Mouse (Mus musculus): Measurements from ENCODE around the gene Psrc1.

Gene Psrc1

DNA sequence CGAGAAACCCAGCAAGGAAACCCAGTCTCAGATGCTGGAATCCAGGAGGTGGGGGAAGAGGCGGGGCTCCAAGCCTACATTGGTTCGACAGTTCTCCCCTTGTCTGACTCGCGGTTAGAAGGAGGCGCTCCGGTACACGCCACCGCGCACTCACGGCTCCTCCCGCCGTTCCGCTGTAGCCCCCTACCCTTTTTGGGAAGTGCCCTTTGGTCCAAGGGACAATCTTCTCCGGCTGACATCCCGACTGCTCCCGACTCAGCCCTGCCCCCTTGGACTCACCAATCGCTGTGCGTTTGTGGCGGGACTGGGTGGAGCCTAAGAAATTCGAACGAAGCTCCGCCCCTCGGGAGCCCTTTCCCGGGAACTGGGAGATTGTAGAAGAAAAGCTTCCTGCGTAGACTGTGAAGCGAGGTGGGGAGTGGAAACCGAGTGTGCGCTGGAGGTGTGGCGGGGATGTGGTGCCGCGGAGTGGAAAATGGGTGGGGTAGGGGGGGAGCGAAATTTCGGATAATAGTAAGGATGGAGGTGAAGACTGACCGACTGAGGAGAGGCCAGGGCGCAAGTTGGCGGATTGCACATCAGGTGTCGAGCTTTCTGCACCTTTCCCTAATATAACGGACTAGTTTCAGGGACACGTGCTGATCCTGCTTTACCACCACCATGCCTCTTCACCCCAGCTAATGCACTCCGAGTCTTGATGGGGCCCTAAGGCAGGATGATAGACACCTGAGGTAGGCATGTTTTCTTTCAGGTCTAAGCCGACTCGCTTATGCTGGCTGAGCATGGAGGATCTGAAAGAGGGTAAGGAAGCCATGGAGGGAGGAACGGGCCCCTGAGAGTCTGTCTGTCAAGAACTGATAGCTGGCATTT lies at the start of gene Psrc1:
Gene Psrc1, plus strand, starts transcription at position 355 of the 870 bp plus-strand sequence.
- DNase-seq (ENCODE audit: low read depth, low spot score): peak; percentile 69

DNA sequence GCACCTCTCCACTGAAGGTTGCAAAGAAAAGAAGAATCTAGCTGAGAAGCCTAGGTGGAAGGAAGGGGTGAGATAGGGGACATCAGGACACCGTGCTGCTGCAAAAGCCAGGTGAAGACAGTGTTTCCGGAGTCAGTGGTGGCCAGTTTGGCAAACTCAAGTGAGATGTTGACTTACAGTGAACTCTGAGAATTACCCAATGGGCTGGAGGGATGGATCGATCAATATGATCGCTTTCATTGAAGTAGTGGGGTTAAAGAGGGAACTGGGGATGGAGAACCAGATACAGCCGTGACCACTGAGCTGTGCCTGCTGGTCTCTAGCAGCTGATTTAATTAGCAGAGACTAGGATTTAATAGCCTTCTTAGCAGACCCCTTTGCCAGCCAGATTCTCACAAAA lies 46.8 kb upstream of the Psrc1 start:
- DNase-seq (ENCODE audit: low read depth, low spot score): no peak

DNA sequence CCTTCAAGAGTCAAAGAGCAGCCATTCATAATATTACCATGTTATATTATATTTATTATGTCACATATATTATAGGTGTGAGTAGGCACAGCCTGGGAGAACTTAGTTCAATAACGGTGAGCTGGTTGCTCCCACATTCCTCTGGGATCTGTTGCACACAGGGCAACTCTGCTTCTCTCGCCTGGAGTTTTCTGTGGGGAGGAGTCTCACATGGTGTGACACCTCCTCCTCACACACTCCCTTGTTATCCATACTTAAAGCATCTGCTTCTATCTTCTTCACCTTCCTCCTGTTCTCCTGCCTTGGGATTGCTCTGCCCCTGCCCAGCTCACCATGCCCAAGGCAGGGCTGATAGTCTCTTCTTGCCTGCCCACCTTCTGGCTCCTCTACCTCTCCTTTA lies 42.6 kb upstream of the Psrc1 start:
- DNase-seq (ENCODE audit: low read depth, low spot score): no peak

DNA sequence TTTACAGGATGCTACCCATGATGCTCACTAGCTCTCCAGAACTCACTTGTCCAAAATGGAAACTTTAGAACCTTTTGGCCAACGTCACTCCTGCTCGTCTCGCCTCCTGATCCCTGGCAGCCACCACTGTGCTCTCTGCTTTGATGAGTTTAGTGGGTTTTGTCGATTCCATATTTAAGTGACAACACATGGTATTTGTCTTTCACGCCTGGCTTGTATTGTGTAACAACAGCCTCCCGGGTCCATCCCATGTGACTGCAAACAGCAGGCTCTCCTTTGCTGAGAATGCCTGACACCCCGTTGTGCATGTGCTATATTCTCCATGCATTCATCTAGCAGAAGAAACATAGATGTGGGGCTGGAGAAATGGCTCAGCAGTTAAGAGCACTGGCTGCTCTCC lies 41.5 kb upstream of the Psrc1 start:
- no peak for DNase-seq (ENCODE audit: low read depth, low spot score)

DNA sequence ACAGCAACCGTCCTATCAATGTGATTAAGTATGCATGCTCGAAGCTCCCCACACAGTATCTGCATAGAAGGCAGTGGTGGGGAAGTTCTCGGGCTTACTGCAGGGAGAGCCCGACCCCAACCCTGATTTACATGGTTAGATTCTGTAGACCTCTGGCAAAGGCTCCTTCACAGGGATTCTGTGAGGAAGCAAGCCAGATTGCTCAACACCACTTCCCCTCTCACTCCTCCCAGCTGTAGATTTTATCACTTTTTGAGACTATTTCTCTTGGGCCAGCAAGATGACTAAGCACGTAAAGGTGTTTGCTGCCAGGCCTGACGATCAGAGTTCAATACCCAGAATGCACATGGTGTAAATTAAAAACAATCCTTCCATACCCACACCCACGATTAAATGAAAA lies 37.8 kb upstream of the Psrc1 start:
- DNase-seq (ENCODE audit: low read depth, low spot score): no peak

DNA sequence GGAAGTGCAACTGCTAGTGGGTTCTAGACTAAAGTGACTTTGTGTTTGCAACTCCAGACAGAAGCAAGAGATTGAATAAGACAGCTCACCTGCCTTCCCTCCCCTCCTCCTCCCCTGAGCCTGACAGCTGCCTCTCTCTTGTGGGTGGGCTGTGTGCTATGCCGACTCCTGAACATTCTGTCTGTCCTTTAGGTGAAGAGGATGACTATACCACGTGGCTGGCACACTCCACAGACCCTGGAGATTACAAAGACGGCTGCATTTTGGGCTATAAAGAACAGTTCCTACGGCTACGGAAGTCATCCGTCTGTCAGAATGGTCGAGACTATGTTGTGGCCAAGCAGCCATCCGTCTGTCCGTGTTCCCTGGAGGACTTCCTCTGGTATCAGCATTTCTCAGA lies 35.3 kb upstream of the Psrc1 start:
- DNase-seq (ENCODE audit: low read depth, low spot score): no peak

DNA sequence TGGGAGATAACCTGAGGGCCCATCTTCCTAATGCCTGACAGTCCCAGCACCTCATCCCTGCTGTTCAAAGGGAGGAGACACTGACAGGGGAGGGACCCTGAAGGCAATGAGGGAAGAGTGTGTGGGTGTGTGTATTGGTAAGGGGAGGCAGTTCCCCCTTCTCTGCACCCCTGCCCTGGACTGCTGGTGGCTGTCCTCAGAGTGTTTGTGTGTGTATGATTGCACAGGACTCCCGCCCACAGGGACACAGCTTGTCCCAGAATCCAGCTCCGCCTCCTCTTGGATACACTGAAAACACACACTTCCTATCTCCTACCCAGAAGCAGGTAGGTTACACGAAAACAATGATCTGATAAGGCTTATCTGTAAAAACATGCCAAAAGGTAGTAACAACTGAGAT lies 28.4 kb upstream of the Psrc1 start:
- DNase-seq (ENCODE audit: low read depth, low spot score): no peak

DNA sequence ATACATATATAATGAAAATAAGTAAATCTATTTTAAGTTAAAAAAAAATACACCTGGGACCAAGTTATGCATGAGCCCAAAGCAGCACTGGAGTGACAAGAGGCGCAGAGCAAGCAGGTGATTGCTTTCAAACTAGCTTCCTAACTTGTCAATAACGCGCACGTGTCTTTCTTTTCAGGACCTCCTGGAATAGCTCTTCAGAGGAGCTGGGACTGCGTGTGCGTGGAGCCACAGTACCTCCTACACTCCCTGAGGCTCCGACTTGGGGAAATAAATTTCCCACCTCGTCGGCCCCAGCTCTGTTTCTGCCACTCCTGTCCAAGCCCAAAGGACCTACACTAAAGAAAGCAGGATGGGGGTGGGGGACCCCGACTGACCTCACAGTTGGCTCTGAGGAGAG lies 26.6 kb upstream of the Psrc1 start:
- no peak for DNase-seq (ENCODE audit: low read depth, low spot score)

DNA sequence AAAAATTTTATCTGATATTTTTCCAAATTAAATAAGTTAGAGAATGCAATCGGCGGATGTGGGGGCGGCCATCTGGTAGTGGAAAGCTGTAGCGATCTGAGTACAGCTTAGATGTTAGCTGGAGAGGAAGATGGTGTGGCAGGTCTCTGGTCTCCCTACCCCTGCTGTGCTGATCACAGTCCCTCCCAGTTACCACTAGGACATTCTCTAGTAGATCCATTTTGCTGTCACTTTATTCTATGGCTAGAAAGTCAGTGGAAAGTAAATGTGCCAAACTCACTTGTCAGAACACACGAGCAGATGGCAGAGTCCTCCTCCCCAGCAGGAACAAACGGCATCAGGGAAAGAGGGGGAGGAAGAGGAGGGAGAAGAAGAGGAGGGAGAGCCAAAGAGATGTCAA lies 25.2 kb upstream of the Psrc1 start:
- DNase-seq (ENCODE audit: low read depth, low spot score): peak; percentile 39

DNA sequence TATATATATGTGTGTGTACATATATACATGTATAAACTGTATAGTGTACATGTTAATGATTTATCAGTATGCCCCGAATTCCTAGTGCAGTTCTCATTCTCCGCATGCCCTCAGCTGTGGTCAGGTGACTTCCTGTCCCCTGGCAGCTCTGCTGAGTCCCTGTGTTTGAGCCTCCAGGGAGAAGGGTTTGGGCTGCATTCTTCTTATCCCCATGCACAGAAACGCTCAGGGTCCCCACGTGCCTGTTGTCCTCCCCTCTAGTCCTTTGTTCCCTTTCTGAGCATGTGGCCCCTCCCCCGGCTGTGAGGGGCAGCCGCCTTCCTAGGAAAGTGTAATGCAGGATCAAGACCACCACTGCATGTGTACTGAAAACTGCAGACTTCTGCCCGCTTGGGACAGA lies 22.7 kb upstream of the Psrc1 start:
- DNase-seq (ENCODE audit: low read depth, low spot score): no peak

DNA sequence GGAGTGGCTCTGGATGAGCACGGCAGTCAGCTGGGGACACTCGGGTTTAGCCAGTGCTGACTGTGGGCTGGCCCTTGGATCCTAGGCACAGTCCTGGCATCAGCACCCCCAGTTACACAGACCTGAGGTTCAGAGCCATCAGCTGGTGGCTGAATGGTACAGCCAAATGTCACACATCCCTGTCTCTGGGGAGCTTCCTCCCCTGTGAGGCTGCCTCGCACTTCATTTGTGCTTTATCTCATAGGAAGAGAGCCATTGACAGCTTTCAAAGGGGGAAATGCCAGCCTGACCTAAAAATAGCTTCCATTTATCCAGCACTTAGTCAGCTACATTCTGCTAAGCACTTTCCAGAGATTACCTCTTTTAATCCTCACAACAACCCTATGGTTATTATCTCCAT lies 20.0 kb upstream of the Psrc1 start:
- DNase-seq (ENCODE audit: low read depth, low spot score): no peak

DNA sequence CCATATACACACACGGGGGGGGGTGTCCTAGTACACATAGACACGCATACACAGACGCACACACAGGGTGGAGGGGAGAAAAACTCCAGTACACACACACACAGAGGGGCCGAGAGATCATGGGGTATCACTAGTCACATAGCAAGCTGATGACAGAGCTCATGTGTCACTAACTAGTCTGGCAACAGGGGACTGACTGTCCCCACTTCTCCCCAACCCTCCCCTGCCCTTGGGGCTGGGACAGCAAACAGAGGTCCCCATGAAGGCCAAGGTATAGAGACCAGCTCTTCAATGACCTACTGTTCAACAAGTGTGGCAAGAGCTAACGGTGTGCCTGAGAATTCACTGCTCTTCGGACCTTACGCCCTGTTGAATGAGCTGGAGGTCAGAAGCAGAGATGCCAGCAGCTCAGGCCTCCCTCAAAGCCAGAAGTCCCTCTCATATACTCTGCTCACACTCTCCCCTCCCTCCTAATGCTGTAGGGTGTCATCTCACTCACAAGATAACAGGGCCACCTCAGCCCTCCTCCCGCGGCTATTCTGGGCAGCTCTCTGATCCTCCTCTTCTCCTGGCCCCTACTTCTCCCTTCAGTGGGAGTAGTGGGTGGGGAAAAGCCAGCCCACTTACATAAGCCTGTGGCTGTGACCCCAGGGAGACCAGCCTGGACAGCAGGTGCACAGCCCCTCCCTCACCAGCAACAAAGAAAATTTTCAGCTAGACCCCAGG lies 19.2 kb upstream of the Psrc1 start, which contains the start of gene Mybphl:
Gene Mybphl, plus strand, starts transcription at position 642 of the 726 bp plus-strand sequence.
- DNase-seq (ENCODE audit: low read depth, low spot score): no peak

DNA sequence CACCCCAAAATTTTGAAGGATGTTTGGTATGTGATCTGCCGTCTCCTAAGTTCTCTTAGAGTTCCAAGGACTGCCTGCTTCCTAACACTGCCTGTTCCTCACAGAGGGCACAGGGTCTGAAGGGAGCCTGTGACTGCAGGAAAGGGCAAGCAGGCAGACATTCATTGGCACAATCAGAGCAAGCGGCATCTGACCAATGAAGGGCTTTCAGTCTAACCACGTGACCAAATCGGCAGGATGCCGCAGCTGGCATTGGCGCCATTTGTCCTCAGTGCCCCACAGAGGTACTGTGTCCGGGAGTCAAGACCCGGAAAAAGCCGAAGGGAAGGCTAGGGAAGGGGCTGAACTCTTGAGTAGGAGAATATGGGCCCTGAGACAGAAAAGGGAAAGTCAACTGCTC lies 16.5 kb upstream of the Psrc1 start:
- DNase-seq (ENCODE audit: low read depth, low spot score): no peak

DNA sequence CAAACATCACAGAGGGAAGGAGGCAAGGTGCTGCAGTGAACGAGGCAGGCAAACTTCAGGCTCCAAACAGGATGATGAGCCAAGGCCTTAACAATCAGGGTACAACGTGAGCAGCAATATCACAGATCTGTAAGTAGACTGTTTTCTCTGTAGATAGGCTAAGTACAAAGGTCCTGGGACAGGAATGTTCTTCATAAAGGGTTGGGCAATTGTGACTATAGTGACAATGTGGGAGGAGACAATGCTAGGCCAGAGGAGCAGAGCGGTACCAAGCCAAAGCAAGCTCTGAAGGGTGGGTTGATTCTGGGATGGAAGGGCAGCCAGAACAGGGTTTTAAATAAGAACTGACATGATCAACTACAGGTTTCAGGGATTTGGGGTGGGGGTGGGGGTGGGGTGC lies 15.8 kb upstream of the Psrc1 start:
- no peak for DNase-seq (ENCODE audit: low read depth, low spot score)

DNA sequence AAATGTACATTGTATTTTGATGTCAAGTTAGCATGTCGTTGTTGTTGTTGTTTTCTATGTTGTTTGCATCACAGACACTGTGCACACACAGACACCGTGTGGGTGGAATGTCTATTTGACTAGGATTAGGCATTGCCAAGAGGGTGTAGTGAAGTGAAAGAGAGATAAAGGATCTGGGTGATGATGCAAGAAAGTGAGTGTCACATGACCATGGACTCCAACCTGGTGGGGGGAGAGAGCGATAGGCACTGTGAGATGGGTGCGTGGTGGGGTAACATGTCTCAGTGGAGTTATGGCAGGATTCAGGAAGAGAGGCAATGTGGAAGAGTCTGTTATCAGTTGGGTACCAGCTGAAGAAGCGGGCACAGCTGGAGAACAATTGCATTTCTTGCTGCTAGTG lies 14.9 kb upstream of the Psrc1 start:
- DNase-seq (ENCODE audit: low read depth, low spot score): no peak

DNA sequence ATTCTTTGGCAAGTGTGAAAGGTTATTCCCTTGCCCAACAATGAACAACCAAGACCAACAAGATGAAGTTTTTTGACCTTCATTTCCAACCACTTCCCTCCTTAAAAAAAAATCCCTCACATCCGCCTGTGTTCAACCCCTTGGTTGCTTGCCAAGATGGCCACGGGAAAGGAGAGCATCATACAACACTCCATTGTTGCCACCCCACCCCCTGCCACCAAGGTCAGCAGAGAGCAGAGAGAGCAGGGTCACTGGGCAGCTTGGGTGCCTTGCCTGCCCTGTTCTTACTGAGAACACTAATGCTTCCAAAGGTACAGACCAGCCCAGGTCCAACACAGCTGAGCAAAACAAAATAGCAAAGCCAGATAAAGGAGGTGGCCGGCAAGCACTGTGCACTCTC lies 11.4 kb upstream of the Psrc1 start:
- no peak for DNase-seq (ENCODE audit: low read depth, low spot score)

DNA sequence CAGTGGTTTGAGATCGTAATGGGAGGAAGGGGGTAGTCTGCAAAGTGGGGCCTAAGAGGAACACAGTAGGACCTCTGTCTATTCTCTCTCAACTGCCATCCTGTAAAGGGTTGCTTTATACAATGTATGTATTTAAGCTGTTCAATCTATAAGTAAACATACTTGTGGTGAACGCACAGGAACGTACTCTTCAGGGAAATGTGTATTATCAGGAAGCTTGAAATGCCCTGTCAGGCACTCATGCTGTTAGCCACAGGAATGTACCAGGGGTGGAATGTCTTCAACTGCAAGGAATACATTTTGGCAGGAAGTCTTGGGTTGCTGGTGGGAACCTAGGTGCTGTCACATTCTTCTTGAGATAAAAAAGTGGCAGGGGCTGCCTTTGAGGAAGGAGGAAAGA lies 10.9 kb upstream of the Psrc1 start:
- DNase-seq (ENCODE audit: low read depth, low spot score): no peak

DNA sequence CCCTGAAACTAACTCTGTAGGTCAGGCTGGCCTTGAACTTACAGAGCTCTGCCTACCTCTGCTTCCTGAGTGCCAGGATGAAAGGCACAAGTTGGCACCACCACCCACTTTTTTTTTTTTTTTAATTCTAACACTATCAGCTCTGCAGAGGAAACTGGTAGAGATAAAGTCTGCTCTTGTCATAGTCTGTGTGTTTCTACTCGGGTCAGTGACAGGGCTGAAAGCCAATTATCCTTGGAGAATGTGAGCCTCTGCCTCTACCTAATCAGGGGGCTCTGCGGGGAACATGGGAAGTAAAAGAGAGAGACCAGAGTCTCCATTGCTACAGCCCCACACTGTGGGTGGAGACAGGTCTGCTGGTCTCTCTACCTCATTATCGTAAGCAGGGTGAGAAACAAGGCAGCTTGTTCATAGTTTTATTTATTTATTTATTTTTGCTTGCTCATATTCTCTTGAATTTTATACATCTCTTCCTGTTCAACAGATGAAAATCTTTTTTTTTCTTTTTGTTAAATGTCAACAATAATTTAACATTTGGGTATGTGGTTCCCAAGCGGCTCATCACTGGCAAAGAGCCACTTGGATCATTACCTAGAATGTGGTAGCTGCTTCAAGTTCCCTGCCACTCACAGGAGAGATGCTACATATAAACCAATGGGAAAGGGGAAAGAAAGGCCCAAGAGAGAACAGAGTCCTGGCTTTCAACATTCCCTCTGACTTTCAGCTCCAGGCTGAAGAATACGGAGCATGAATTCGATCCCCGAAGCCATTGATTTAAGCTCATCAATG lies 4.6 kb upstream of the Psrc1 start:
- no peak for DNase-seq (ENCODE audit: low read depth, low spot score)

DNA sequence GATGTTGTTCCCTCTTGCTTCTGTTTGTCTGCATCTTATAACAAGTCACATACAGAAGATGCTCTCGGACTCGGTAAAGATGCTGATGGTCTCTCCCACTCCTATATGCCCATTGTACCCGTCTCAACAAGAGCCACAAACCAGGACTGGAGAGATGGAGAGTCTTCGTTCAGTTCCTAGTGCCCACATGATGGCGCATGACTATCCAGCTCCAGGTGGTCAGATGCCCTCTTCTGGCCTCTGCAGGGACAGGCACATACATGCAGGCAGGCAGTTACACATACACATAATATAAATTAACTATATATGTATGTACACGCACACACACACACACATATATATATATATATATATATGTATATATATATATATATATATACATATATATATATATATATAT lies 2.9 kb upstream of the Psrc1 start:
- DNase-seq (ENCODE audit: low read depth, low spot score): no peak

DNA sequence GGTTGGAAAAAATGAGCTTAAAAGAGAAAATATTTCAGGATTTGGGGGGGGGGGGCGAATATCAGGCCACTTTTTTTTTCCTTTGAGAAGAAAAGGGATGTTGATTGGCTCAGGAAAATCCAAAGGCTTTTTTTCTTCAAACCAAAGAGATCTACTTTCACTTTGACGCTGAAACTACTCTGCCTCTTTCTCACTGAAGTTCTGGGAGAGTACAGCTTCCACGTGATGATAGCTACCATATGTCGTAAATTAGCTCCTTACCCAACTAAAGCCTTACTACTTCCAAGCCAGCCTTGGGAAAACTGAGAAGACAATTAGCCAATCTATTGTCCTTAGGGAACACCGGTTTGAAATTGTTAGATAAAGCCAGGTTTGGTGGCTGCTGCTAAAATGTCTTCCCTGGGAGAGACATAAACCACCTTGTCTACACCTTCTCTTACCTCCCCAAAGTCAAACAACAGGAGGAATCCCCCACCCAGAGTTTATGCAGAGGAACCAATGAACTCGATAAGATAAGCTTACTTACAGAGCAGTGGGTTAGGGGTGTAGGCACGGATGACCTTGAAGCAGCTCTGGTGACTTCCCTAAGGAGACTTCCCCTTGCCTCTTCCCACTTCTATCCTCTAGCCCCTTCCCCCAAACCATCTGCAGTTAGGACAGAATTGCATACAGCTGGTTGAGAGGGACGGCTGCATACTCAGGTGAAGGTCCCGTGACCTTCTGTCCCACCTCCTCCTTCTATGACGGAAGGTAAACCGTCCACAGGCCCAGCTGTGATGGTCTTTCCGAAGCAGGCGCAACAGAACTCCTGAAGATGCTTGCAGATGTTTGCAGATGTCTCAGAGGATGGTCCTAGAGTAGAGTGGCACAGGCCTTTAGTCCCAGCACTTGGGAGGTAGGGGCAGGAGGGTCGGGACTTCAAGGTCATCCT lies 1.4 kb upstream of the Psrc1 start:
- DNase-seq (ENCODE audit: low read depth, low spot score): no peak

DNA sequence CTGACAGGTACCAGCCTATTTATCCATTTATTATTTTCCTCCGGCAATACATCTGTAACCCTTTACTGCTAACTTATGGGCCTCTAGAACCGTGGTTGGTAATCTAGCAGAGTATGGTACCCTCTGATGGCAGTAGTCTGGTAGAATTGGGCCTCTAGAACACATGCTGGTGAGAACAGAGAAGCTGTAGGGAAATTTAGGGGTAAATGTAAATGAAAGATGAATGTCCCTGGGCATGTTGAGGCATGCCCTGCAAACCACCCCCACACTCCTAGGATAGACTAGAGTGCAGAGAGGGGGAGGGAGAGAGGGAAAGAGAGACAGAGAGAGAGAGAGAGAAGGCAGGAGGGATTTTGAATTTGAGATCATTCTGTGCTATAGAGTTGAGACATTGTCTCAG lies 786 bp downstream of the Psrc1 start:
- no peak for DNase-seq (ENCODE audit: low read depth, low spot score)
